Mouse (Mus musculus) bone marrow, adult 2 months (tissue): ENCODE measurements around the gene Kcnk6.

Experiments used
- CTCF ChIP-seq: fragments of 200-500 bp; IDR thresholded peaks from 2 replicates; pipeline ENCODE4 v1.5.1; 2011; ENCODE audit warnings: low read length, control low read depth; ENCODE audit not compliant: control insufficient read depth, insufficient read depth
- POLR2A ChIP-seq: fragments of 200-500 bp; IDR thresholded peaks from 2 replicates; pipeline ENCODE4 v1.6.1; 2011; ENCODE audit warnings: low read depth, mild to moderate bottlenecking, control low read depth, low read length, borderline replicate concordance; ENCODE audit not compliant: control insufficient read depth

DNA sequence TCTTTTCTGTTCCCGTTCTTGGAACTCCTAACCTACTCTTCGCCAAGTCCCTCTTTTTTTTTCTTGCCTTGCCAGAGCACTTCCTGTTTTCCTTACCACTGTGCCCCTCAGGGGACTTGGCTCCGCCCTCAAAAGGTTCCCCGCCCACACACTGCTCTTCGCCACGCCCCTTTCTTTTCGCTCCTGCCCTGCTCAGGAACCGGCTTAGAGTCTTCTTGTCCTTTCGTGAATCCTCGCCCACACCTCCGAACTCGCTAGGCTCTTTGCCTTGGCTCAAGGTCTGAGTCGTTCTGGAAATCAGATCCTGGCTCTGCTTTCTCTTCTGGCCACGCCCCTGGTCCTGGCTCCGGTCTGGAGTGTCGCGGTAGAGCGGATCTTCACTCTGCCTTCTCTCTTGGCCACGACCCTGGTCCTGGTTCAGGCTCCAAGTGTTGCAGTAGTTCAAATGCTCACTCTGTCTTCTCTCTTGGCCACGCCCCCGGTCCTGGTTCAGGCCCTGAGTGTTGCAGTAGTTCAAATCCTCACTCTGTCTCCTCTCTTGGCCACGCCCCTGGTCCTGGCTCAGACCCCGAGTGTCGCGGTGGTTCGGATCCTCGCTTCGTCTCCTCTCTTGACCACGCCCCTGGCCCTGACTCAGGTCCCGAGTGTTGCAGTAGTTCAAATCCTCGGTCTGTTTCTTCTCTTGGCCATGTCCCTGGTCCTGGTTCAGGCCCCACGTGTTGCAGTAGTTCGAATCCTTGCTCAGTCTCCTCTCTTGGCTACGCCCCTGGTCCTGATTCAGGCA is 20.7 kb downstream of the Kcnk6 start:
- TF ChIP-seq CTCF, result no peak
- no peak for TF ChIP-seq POLR2A
